Mouse (Mus musculus) liver, embryonic 16.5 days (tissue): ENCODE results near the gene Brd3os. TPM values are rescaled to one million over a fixed set of nuclear protein-coding genes. Genes with fewer than 3 reads are reported as not detected.

Experiments
- ATAC-seq: fragments of 200-750 bp; cut with Nextera tagmentation; 2 replicates; pipeline ENCODE4 v1.8.0; 2017; ENCODE audit warnings: low read depth, mild to moderate bottlenecking, moderate number of reproducible peaks, moderate library complexity
- H3K27ac ChIP-seq: fragments of 300-500 bp; sonication (generic); 2 replicates; pipeline ENCODE4 v1.5.1; 2014; ENCODE audit warnings: mild to moderate bottlenecking, low read length
- H3K27me3 ChIP-seq: fragments of 300-500 bp; sonication (generic); 2 replicates; pipeline ENCODE4 v1.6.1; 2014; ENCODE audit warnings: low read depth, low read length, mixed read lengths; ENCODE audit not compliant: control insufficient read depth, insufficient read depth
- H3K36me3 ChIP-seq: fragments of 300-500 bp; sonication (generic); 2 replicates; pipeline ENCODE4 v1.6.1; 2014; ENCODE audit warnings: mild to moderate bottlenecking; ENCODE audit not compliant: control insufficient read depth, insufficient read depth
- H3K4me1 ChIP-seq: fragments of 300-500 bp; sonication (generic); 2 replicates; pipeline ENCODE4 v1.6.1; 2014; ENCODE audit warnings: low read depth, low read length, mixed read lengths; ENCODE audit not compliant: control insufficient read depth
- H3K4me2 ChIP-seq: fragments of 300-500 bp; sonication (generic); 2 replicates; pipeline ENCODE4 v1.6.1; 2014; ENCODE audit warnings: low read depth, low read length, mixed read lengths
- H3K4me3 ChIP-seq: fragments of 300-500 bp; sonication (generic); 2 replicates; pipeline ENCODE4 v1.5.1; 2014; ENCODE audit warnings: low read depth, mild to moderate bottlenecking, low read length
- H3K9ac ChIP-seq: fragments of 300-500 bp; sonication (generic); 2 replicates; pipeline ENCODE4 v1.6.1; 2014; ENCODE audit warnings: low read depth, low read length
- H3K9me3 ChIP-seq: fragments of 300-500 bp; sonication (generic); replicated peaks from 2 replicates; pipeline ENCODE4 v1.6.1; 2016; ENCODE audit warnings: low read length; ENCODE audit not compliant: control insufficient read depth
- WGBS: fragments of 180-500 bp; shearing (Covaris S2); extraction: QIAGEN DNeasy Blood & Tissue Kit; methylation state at CpG from one replicate; pipeline ENCODE4 v1.1.7; 2014; ENCODE audit not compliant: insufficient replicate concordance; 5-methylcytosine and 5-hydroxymethylcytosine counted together
- polyA plus RNA-seq: library from polyadenylated mRNA; unstranded; fragments of >200 nt; fragmentation: Nextera tagmentation; extraction: Ambion mirVana; gene quantifications from 2 replicates; pipeline ENCODE4 v1.2.1, GENCODE M21; 2015

The Brd3os gene
- 0.32 and 0.67 TPM in 2 replicates for polyA plus RNA-seq

- H3K4me2 ChIP-seq: peak within 1 kb of the TSS; percentile 61
- H3K36me3 ChIP-seq: peaks cover 5% of the 10 kb centered on the region
- no peaks in the 10 kb centered on the region for H3K27me3 ChIP-seq
- ATAC-seq: peak; percentile 85
- no peaks in the 10 kb centered on the region for H3K9me3 ChIP-seq
- H3K4me3 ChIP-seq: peak within 1 kb of the TSS; percentile 54
- WGBS: 2% methylated on average over 36 of the region's 36 CpGs
- peak within 1 kb of the TSS; percentile 37 for H3K9ac ChIP-seq
- peaks cover 24% of the 10 kb centered on the region for H3K4me1 ChIP-seq
- no peak within 1 kb of the TSS for H3K27ac ChIP-seq
Observed at GRCm38 (mm10) chr2:27441767-27442707, at the start of gene Brd3os. Brd3os (plus strand) TSS chr2:27442324.

GRCm38 (mm10) chr2:27394158-27394832, 47.8 kb upstream of the Brd3os start:
- peak; percentile 62 for ATAC-seq
- H3K27ac ChIP-seq: no peak overlapping the region
- WGBS: 60% methylated on average over 10 of the region's 10 CpGs

GRCm38 (mm10) chr2:27396656-27397440, 45.3 kb upstream of the Brd3os start:
- WGBS: 72% methylated on average over 17 of the region's 17 CpGs
- no peak overlapping the region for H3K27ac ChIP-seq
- H3K27me3 ChIP-seq: no peaks in the 10 kb centered on the region
- no peak overlapping the region for H3K9ac ChIP-seq
- H3K9me3 ChIP-seq: no peaks in the 10 kb centered on the region
- no peak for ATAC-seq
- H3K4me2 ChIP-seq: no peak overlapping the region
- no peaks in the 10 kb centered on the region for H3K36me3 ChIP-seq
- peaks cover 2% of the 10 kb centered on the region for H3K4me1 ChIP-seq
- H3K4me3 ChIP-seq: no peak overlapping the region

More at GRCm38 (mm10) chr2:27394158-27394832, 47.8 kb upstream of the Brd3os start:
- no peak overlapping the region for H3K4me2 ChIP-seq
- no peaks in the 10 kb centered on the region for H3K9me3 ChIP-seq
- H3K36me3 ChIP-seq: no peaks in the 10 kb centered on the region
- no peak overlapping the region for H3K4me3 ChIP-seq
- no peaks in the 10 kb centered on the region for H3K27me3 ChIP-seq
- H3K4me1 ChIP-seq: peaks cover 21% of the 10 kb centered on the region
- H3K9ac ChIP-seq: no peak overlapping the region

- Histone ChIP-seq H3K9me3 (no peaks in the 10 kb centered on the region), H3K9ac (no peak overlapping the region), H3K4me3 (no peak overlapping the region), H3K27ac (no peak overlapping the region), H3K36me3 (no peaks in the 10 kb centered on the region), H3K4me1 (peaks cover 10% of the 10 kb centered on the region), H3K27me3 (no peaks in the 10 kb centered on the region), H3K4me2 (no peak overlapping the region)
- no peak for ATAC-seq
- 79% methylated on average over 2 of the region's 2 CpGs for WGBS
Observed at GRCm38 (mm10) chr2:27400083-27400482, 42.0 kb upstream of the Brd3os start.

- WGBS: 36% methylated on average over 2 of the region's 2 CpGs
- no peak overlapping the region for H3K4me3 ChIP-seq
- H3K9ac ChIP-seq: no peak overlapping the region
- no peak overlapping the region for H3K27ac ChIP-seq
- ATAC-seq: no peak
- H3K27me3 ChIP-seq: no peaks in the 10 kb centered on the region
- no peaks in the 10 kb centered on the region for H3K9me3 ChIP-seq
- H3K36me3 ChIP-seq: no peaks in the 10 kb centered on the region
- H3K4me1 ChIP-seq: peaks cover 20% of the 10 kb centered on the region
- no peak overlapping the region for H3K4me2 ChIP-seq
Observed at GRCm38 (mm10) chr2:27401544-27401943, 40.6 kb upstream of the Brd3os start.

- peak; percentile 27; the same call in 1 of the 2 replicates for ATAC-seq
- Histone ChIP-seq H3K27ac (0 out of 2 replicates have a peak overlapping the region, but pooled peaks have one; percentile 4), H3K36me3 (no peaks in the 10 kb centered on the region), H3K4me2 (no peak overlapping the region), H3K4me1 (peaks cover 22% of the 10 kb centered on the region), H3K4me3 (no peak overlapping the region), H3K9me3 (no peaks in the 10 kb centered on the region), H3K27me3 (no peaks in the 10 kb centered on the region), H3K9ac (no peak overlapping the region)
- 34% methylated on average over 6 of the region's 6 CpGs for WGBS
Observed at GRCm38 (mm10) chr2:27404375-27405093, 37.6 kb upstream of the Brd3os start.

- H3K9me3 ChIP-seq: no peaks in the 10 kb centered on the region
- H3K4me2 ChIP-seq: no peak overlapping the region
- 0 out of 2 replicates have a peak, but pooled peaks have one; percentile 9 for ATAC-seq
- no peaks in the 10 kb centered on the region for H3K36me3 ChIP-seq
- WGBS: 58% methylated on average over 5 of the region's 5 CpGs
- no peak overlapping the region for H3K4me3 ChIP-seq
- H3K27ac ChIP-seq: no peak overlapping the region
- peaks cover 22% of the 10 kb centered on the region for H3K4me1 ChIP-seq
- no peak overlapping the region for H3K9ac ChIP-seq
- no peaks in the 10 kb centered on the region for H3K27me3 ChIP-seq
Observed at GRCm38 (mm10) chr2:27405094-27405884, 36.8 kb upstream of the Brd3os start.
